Mouse (Mus musculus) liver, adult 2 months (tissue): ENCODE measurements around the gene Scamp4.

Source experiments
- CTCF ChIP-seq: fragments of 200-500 bp; IDR thresholded peaks from 2 replicates; pipeline ENCODE4 v1.5.1; 2011; ENCODE audit warnings: low read depth, low read length, control low read depth
- POLR2A ChIP-seq: fragments of 200-500 bp; IDR thresholded peaks from 2 replicates; pipeline ENCODE4 v1.6.1; 2011; ENCODE audit warnings: low read length, control low read depth; ENCODE audit not compliant: insufficient read depth; ENCODE audit errors: extremely low read depth

- TF ChIP-seq POLR2A: no peak
- TF ChIP-seq CTCF: peak; percentile 61
These were observed 58.5 kb downstream of the Scamp4 start for GRCm38 (mm10) chr10:80661149-80661548.
